Mouse (Mus musculus) liver, embryonic 14.5 days (tissue): ENCODE data around the gene Nt5c2. TPM values are rescaled to one million over a fixed set of nuclear protein-coding genes. Genes with fewer than 3 reads are reported as not detected.

Experiments used
- ATAC-seq: fragments of 200-750 bp; cut with Nextera tagmentation; 2 replicates; pipeline ENCODE4 v1.8.0; 2017; ENCODE audit warnings: moderate number of reproducible peaks, mild to moderate bottlenecking, moderate library complexity; ENCODE audit not compliant: insufficient read depth
- DNase-seq, 3 experiments: peaks; one replicate each; pipeline ENCODE4 v3.0.0-alpha.2; 2012 to 2013; ENCODE audit warnings: low read depth in 3 of 3, low spot score in 3 of 3
- H3K27ac ChIP-seq: fragments of 300-500 bp; sonication (generic); 2 replicates; pipeline ENCODE4 v1.5.1; 2014; ENCODE audit warnings: moderate library complexity, mild to moderate bottlenecking, control low read depth, inconsistent platforms
- H3K27me3 ChIP-seq: fragments of 300-500 bp; sonication (generic); 2 replicates; pipeline ENCODE4 v1.6.1; 2014; ENCODE audit warnings: mild to moderate bottlenecking, low read length, moderate library complexity; ENCODE audit not compliant: control insufficient read depth, insufficient read depth
- H3K36me3 ChIP-seq: fragments of 300-500 bp; sonication (generic); replicated peaks from 2 replicates; pipeline ENCODE4 v1.6.1; 2014; ENCODE audit warnings: low read depth; ENCODE audit not compliant: control insufficient read depth, insufficient read depth
- H3K4me1 ChIP-seq, 2 experiments: fragments of 200-500 bp in 1 of 2; fragments of 300-500 bp in 1 of 2; sonication (generic) in 1 of 2; replicated peaks; 2 replicates each; pipeline ENCODE4 v1.6.1; 2012 to 2014; ENCODE audit warnings: antibody characterized with exemption in 1 of 2, inconsistent platforms in 1 of 2, low read length in 1 of 2; ENCODE audit not compliant: control insufficient read depth in 2 of 2, insufficient read depth in 2 of 2
- H3K4me2 ChIP-seq: fragments of 300-500 bp; sonication (generic); 2 replicates; pipeline ENCODE4 v1.6.1; 2014; ENCODE audit warnings: low read depth, mild to moderate bottlenecking, control low read depth, moderate library complexity
- H3K4me3 ChIP-seq, 2 experiments: fragments of 200-500 bp in 1 of 2; fragments of 300-500 bp in 1 of 2; sonication (generic) in 1 of 2; 2 replicates each; pipeline ENCODE4 v1.5.1; 2012 to 2014; ENCODE audit warnings: low read depth in 2 of 2, low read length in 2 of 2, mild to moderate bottlenecking in 2 of 2, control low read depth in 1 of 2, inconsistent platforms in 1 of 2, moderate library complexity in 1 of 2; ENCODE audit not compliant: insufficient read depth in 1 of 2
- H3K9ac ChIP-seq: fragments of 300-500 bp; sonication (generic); replicated peaks from 2 replicates; pipeline ENCODE4 v1.6.1; 2014; ENCODE audit warnings: mild to moderate bottlenecking, control low read depth, moderate library complexity
- H3K9me3 ChIP-seq: fragments of 300-500 bp; sonication (generic); 2 replicates; pipeline ENCODE4 v1.6.1; 2016; ENCODE audit warnings: low read length, mixed read lengths; ENCODE audit not compliant: control insufficient read depth
- CTCF ChIP-seq: IDR thresholded peaks from 2 replicates; pipeline ENCODE4 v1.5.1; 2016; ENCODE audit warnings: antibody characterized with exemption, low read depth, control low read depth
- EP300 ChIP-seq: IDR thresholded peaks from 2 replicates; pipeline ENCODE4 v1.6.1; 2016; ENCODE audit warnings: antibody characterized with exemption, low read depth
- WGBS: fragments of 180-500 bp; shearing (Covaris S2); extraction: QIAGEN DNeasy Blood & Tissue Kit; methylation state at CpG from one replicate; pipeline ENCODE4 v1.1.7; 2014; ENCODE audit not compliant: insufficient replicate concordance; 5-methylcytosine and 5-hydroxymethylcytosine counted together
- polyA plus RNA-seq, 2 experiments: library from polyadenylated mRNA; depleted of rRNA in 1 of 2; stranded (reverse) in 1 of 2; unstranded in 1 of 2; fragments of >200 nt; fragmentation: Nextera tagmentation in 1 of 2; extraction: Ambion mirVana in 1 of 2; gene quantifications; 2 replicates each; pipeline versions ENCODE4 v1.2.1 to v1.2.3; 2012 to 2014

Gene Nt5c2
- polyA plus RNA-seq (2012; rRNA removed), result 10.7 and 14.9 TPM in 2 replicates
- polyA plus RNA-seq (2014; fragmentation: Nextera tagmentation; extraction: Ambion mirVana), result 45.0 and 52.3 TPM in 2 replicates

- no peaks in the 10 kb centered on the region for H3K36me3 ChIP-seq
- H3K27me3 ChIP-seq, result peaks cover 57% of the 10 kb centered on the region
- H3K4me3 ChIP-seq, result peak within 1 kb of the TSS; percentile 3 to 37; a peak in 3 of 4 replicates
- no peak within 1 kb of the TSS for H3K27ac ChIP-seq
- no peaks in the 10 kb centered on the region for H3K9me3 ChIP-seq
- under 1% methylated on average over 123 of the region's 124 CpGs for WGBS
- TF ChIP-seq EP300 (no peak), CTCF (no peak)
- peak within 1 kb of the TSS; percentile 40 for H3K4me2 ChIP-seq
- no peaks in the 10 kb centered on the region for H3K4me1 ChIP-seq
- no peak within 1 kb of the TSS for H3K9ac ChIP-seq
- ATAC-seq (0 out of 2 replicates have a peak, but pooled peaks have one; percentile 18), DNase-seq (peak; percentile 9 to 27 (median 26))
Measured at GRCm38 (mm10) chr19:47014447-47015381, at the start of gene Nt5c2, which contains the start of gene Ina. TSS of gene Nt5c2 (minus strand) at chr19:47015153. TSS of gene Ina (plus strand) at chr19:47014698.

- no peak overlapping the region for H3K4me2 ChIP-seq
- H3K9ac ChIP-seq, result no peak overlapping the region
- H3K9me3 ChIP-seq, result no peaks in the 10 kb centered on the region
- no peaks in the 10 kb centered on the region for H3K36me3 ChIP-seq
- no peak for ATAC-seq
- peaks cover 0 to 1% of the 10 kb centered on the region in 2 experiments; a peak in 1 of 4 replicates for H3K4me1 ChIP-seq
- no peak for TF ChIP-seq EP300
- TF ChIP-seq CTCF, result no peak
- WGBS, result 45% methylated on average over 1 of the region's 1 CpGs
- DNase-seq, result no peak
- H3K27me3 ChIP-seq, result no peaks in the 10 kb centered on the region
- H3K27ac ChIP-seq, result no peak overlapping the region
- no peak overlapping the region for H3K4me3 ChIP-seq
Measured at GRCm38 (mm10) chr19:47057684-47058083, 42.7 kb upstream of the Nt5c2 start.

GRCm38 (mm10) chr19:47053471-47053870 lies 38.5 kb upstream of the Nt5c2 start:
- H3K9me3 ChIP-seq, result no peaks in the 10 kb centered on the region
- DNase-seq (no peak), ATAC-seq (no peak)
- TF ChIP-seq EP300, result no peak
- TF ChIP-seq CTCF, result no peak
- H3K27me3 ChIP-seq, result no peaks in the 10 kb centered on the region
- H3K4me1 ChIP-seq, result peaks cover 15% of the 10 kb centered on the region in 2 experiments
- H3K9ac ChIP-seq, result no peak overlapping the region
- no peak overlapping the region for H3K27ac ChIP-seq
- H3K4me3 ChIP-seq, result no peak overlapping the region
- 67% methylated on average over 4 of the region's 4 CpGs for WGBS
- no peaks in the 10 kb centered on the region; the same call in 1 of the 2 replicates for H3K36me3 ChIP-seq
- H3K4me2 ChIP-seq, result no peak overlapping the region

GRCm38 (mm10) chr19:47052927-47053326 lies 38.0 kb upstream of the Nt5c2 start:
- ATAC-seq (no peak), DNase-seq (no peak)
- 53% methylated on average over 4 of the region's 4 CpGs for WGBS
- no peaks in the 10 kb centered on the region for H3K27me3 ChIP-seq
- no peak overlapping the region for H3K4me3 ChIP-seq
- H3K4me1 ChIP-seq, result peaks cover 15% of the 10 kb centered on the region in 2 experiments
- TF ChIP-seq EP300 (no peak), CTCF (no peak)
- no peak overlapping the region for H3K4me2 ChIP-seq
- H3K36me3 ChIP-seq, result no peaks in the 10 kb centered on the region; the same call in 1 of the 2 replicates
- H3K27ac ChIP-seq, result no peak overlapping the region
- H3K9ac ChIP-seq, result no peak overlapping the region
- H3K9me3 ChIP-seq, result no peaks in the 10 kb centered on the region
